Mouse (Mus musculus) adrenal gland, adult 18-20 months (tissue): ENCODE measurements at regions not wholly inside any gene's neighbourhood (a gene's known extent, or its start where the extent isn't known, plus 50 kb on each side); places are given as distances from the start of the nearest gene placed in this dataset.

ENCODE experiments used
- DNase-seq, 2 experiments: peaks; one replicate each; pipeline ENCODE4 v3.0.0; 2021 to 2022; ENCODE audit warnings: low spot score in 2 of 2

DNA sequence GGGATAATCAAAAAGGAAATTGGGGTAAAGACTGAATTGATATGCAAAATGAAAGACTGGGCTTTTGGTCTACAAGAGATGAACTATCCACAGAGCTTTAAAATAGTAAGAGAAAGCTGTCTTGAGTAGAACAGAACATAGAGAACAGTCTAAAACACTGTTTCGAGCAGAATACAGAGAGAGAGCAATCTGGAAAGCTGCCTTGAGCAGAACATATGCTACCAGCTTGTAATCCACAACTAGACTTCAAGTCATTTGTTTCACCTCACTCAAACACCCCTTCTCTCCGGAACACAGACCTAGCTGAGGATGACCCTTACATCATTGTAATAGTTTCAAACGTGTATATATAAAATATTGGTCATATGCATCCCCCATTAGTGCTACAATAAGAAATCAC lies 538.7 kb downstream of the Galc start:
- DNase-seq = no peak

DNA sequence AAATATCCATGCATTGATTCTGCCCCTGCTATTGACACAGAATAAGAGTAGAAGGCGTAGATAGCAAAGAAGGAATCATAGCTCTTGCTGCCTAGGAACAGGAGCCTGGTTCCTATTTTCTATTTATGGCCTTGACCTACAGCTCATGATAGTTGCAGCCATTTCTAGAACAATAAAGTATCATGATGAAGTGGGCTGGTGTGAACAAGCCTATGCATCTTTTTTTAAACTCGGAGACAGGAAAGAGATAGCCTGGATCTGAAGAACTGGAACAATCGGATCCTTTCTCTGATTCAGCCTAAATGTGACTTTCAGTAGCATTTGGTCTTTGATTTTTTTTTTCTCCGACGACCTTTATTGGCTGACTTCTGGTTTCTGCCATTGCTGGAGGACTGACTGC lies 541.4 kb downstream of the Galc start:
- no peak for DNase-seq
